Mouse (Mus musculus) ES-Bruce4 (cell line): Measurements from ENCODE around the gene Gps2.

Experiments used
- CTCF ChIP-seq: IDR thresholded peaks from one replicate; pipeline ENCODE4 v1.8.1; 2011; ENCODE audit warnings: low read depth, low read length
- POLR2A ChIP-seq: IDR thresholded peaks from one replicate; pipeline ENCODE4 v1.8.1; 2011; ENCODE audit warnings: low read length; ENCODE audit not compliant: insufficient read depth

DNA sequence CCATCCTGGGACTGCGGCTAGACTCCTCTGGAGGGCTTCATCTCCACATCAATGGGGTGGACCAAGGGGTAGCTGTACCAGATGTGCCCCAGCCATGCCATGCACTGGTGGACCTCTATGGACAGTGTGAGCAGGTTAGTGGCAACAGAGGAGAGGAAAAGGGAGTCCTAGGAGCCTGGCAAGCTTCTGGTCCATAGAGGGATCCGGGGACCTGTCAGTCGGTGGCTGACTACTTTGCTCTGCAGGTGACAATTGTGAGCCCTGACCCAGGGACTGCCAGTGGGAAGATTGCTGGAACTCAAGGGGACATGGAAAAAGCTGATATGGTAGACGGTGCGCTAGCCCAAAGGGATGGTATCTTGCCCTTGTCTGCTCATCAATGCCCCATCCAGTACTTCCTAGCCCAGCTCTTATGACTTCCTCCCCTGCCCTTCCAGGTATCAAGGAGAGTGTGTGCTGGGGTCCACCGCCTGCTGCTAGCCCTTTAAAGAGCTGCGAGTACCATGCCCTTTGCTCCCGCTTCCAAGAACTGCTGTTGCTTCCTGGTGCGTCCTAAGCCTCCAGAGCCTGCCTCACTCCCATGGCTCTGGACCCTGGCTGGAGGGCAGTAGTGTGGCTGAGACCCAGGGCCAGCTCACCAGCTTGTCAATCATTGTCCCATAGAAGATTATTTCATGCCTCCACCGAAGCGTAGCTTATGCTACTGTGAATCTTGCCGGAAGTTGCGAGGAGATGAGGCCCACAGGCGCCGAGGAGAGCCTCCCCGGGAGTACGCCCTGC lies 2.7 kb upstream of the Gps2 start:
- TF ChIP-seq POLR2A: no peak
- TF ChIP-seq CTCF: no peak
